Mouse (Mus musculus) activated CD4-positive, CD25-positive, alpha-beta regulatory T cell, adult 9 weeks (primary cell): ENCODE measurements around the gene Hnrnpul2. TPM values are rescaled to one million over a fixed set of nuclear protein-coding genes. Genes with fewer than 3 reads are reported as not detected.

Experiments
- polyA plus RNA-seq: library from polyadenylated mRNA; unstranded; fragments of 100-300 nt; shearing (Covaris generic); gene quantifications from one replicate; pipeline ENCODE4 v1.2.1, GENCODE M21; 2017

Gene Hnrnpul2
- polyA plus RNA-seq, result 8.4 TPM

GRCm38 (mm10) chr19:8819596-8820423, at the start of gene Hnrnpul2:
Gene Hnrnpul2, plus strand, starts transcription at chr19:8820010.

GRCm38 (mm10) chr19:8770567-8771270, 49.1 kb upstream of the Hnrnpul2 start, which contains the start of gene Tmem223:
Gene Tmem223, plus strand, starts transcription at chr19:8770996.

GRCm38 (mm10) chr19:8774086-8774835, 45.5 kb upstream of the Hnrnpul2 start, which contains the start of gene Tmem179b:
Gene Tmem179b, minus strand, starts transcription at chr19:8774467.

GRCm38 (mm10) chr19:8786008-8786781, 33.6 kb upstream of the Hnrnpul2 start, which contains the start of gene Taf6l:
Gene Taf6l, minus strand, starts transcription at chr19:8786417.

GRCm38 (mm10) chr19:8798264-8798946, 21.4 kb upstream of the Hnrnpul2 start, which contains the start of gene Polr2g:
Gene Polr2g, minus strand, starts transcription at chr19:8798577.

GRCm38 (mm10) chr19:8802130-8802821, 17.5 kb upstream of the Hnrnpul2 start, which contains the start of gene Zbtb3:
Gene Zbtb3, plus strand, starts transcription at chr19:8802555.

GRCm38 (mm10) chr19:8818801-8819595, 812 bp upstream of the Hnrnpul2 start, which contains the start of gene Ttc9c:
Gene Ttc9c, minus strand, starts transcription at chr19:8819333.

GRCm38 (mm10) chr19:8829660-8830059, 9.8 kb downstream of the Hnrnpul2 start, which contains the start of gene AC129217.1:
Gene AC129217.1, plus strand, starts transcription at chr19:8829773.

GRCm38 (mm10) chr19:8837251-8837791, 17.5 kb downstream of the Hnrnpul2 start, which contains the start of gene Bscl2:
Gene Bscl2, plus strand, starts transcription at chr19:8837467.

GRCm38 (mm10) chr19:8839103-8839907, 19.5 kb downstream of the Hnrnpul2 start, which contains the start of gene Gng3:
Gene Gng3, minus strand, starts transcription at chr19:8839194.

GRCm38 (mm10) chr19:8850402-8850901, 30.6 kb downstream of the Hnrnpul2 start, which contains the start of gene Lrrn4cl:
Gene Lrrn4cl, plus strand, starts transcription at chr19:8850768.

GRCm38 (mm10) chr19:8871267-8872186, 51.7 kb downstream of the Hnrnpul2 start, which contains the start of gene Ubxn1:
Gene Ubxn1, plus strand, starts transcription at chr19:8871496.

GRCm38 (mm10) chr19:8880311-8881033, 60.7 kb downstream of the Hnrnpul2 start, which contains the start of gene Uqcc3:
Gene Uqcc3, minus strand, starts transcription at chr19:8880923.

GRCm38 (mm10) chr19:8883616-8884015, 63.8 kb downstream of the Hnrnpul2 start, which contains the start of the genes Lbhd1 and Gm49403:
Gene Lbhd1, plus strand, starts transcription at chr19:8883732.
Gene Gm49403, plus strand, starts transcription at chr19:8883930.

